Mouse (Mus musculus) layer of hippocampus, postnatal 10 days (tissue): ENCODE results near the gene Cep170. TPM values are rescaled to one million over a fixed set of nuclear protein-coding genes. Genes with fewer than 3 reads are reported as not detected.

ENCODE experiments used
- DNase-seq, 2 experiments: peaks; one replicate each; pipeline ENCODE4 v3.0.0; 2021; ENCODE audit warnings: low spot score in 2 of 2
- microRNA-seq, 2 experiments: library from miRNA; unstranded; fragments of <30 nt; microRNA quantifications; one replicate each; pipeline ENCODE4 v1.2.0; 2021
- total RNA-seq, 2 experiments: library from RNA; stranded (reverse); gene quantifications; 2 replicates each; pipeline ENCODE4 v1.2.3; 2021

Cep170 gene
- total RNA-seq, 2 experiments from 2014 or later: 152 to 164 TPM

DNA sequence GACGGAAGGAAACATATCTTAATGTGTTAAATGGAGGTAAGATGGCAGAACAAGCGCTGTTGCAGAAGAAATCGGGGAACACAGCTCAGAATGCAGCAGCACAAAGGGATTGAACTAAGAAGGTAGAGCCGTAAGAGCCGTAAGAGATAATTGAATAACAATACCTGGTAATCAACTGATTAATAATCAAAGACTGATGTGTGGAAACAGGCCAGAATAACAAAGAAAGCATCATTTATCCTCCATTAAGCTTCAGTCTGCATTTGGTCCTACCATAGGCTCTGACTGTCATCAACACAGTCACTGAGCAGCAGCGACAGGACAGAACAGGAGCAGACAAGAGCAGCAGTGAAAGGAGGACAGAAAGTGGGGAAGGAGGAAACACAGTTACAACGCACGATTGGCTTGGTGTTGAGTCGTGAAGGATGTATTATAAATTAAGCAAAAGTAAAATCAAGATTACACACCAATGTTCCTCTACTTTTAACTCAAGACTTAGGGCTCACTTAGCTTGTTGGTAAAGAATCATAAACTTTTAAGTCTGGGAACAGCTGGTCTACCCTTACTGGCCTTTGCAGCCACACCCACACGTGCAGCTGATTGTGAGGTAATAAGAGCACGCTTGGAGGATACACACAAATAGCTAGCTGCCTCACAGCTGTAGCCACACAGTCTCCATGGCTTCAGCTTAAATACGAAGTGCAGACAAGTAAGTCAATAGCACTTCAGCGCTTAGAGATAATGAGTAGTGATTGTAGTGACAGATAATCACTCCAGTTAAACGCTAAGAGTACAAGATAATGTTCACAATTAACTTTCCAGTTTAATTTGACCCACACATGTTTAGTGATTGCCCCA lies 59.8 kb downstream of the Cep170 start:
- DNase-seq: no peak

DNA sequence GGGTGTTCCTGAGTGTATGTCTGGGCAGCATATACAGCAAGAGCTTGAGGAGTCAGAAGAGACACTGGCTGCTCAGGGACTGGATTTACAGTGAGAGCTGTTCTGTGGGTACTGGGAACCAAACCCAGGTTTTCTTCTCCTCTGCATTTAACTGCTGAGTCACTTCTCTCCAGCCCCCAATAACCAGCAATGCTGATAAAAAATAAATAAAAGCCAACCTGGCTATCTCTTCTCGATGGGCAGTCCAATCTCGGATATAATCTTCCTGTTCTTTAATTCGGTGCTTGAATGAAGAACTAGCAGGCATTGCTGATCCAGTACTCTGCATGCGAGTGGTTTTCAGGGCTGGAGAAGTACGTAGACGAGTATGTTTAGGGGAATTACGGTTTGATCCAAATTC lies 64.2 kb downstream of the Cep170 start:
- DNase-seq: no peak

DNA sequence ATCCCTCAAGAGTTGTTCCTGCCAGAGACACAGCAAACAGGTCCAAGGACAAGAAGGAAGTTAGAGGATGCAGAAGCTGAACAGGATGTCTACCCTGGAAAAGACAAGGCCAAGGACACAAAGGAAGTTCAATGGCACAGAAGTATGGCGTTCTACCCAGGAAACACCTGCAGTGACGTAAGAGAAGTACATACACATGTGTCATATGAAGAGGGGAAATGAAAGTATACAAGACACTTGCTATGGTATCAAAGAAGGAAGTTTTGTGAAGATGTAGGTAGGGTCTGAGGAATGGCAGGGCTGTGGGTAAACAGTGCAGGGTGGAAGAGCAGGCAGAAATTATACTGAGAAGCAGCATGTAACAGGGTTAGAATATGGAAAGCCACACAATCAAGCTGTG lies 81.0 kb downstream of the Cep170 start:
- no peak for DNase-seq

DNA sequence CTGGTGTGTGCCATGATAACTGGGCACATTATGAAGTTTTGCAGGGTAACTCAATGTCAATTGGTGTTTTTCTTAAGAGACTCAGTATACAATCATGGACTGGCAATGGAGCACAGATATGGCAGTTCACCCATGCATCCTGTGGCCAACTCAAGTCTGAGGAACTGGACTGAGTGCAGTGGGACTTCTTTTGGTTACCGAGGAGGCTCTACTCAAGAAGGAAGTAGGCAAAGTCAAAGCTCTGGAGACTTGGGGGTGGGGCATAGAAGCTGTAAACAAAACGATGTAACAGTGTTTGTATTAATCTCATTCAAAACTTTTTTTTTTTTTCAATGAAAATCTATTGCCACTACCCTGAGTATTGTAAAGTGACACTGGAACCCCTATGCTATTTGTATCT lies 83.3 kb downstream of the Cep170 start:
- DNase-seq: no peak

DNA sequence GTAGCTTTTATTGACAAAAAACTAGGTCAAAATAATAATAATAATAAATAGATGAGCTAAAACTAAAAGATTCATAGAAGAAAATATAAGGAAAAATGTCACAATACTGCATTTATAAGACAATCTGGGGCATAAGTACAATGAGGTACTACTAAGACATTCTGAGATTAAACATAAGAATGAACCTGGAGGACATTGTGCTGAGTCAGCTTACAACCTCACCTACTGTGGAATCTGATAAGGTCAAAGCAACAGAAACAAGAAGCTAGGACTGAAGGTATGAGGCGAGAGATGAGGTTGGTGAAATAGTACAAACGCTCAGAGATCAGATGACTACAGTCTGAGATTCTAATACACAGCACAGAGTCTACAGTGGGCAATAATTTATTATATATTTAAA lies 86.5 kb downstream of the Cep170 start:
- no peak for DNase-seq

DNA sequence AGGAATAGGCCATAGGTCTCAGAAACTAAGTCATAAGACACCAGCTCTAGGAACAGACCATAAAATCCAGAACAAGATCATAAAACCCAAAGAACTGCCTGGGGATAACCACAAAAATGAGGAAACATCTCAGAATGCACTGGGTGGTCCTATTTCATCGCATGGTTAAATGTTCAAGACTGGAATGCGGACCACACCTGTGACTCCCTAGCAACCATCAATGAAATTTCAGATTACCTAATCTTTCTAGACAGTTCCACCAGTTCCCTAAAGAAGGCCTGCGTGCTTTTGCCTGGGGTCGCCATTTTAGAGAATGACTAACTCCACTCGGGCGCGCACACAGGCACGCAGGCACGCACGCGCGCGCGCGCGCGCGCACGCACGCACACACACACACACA lies 89.1 kb downstream of the Cep170 start:
- DNase-seq: no peak

DNA sequence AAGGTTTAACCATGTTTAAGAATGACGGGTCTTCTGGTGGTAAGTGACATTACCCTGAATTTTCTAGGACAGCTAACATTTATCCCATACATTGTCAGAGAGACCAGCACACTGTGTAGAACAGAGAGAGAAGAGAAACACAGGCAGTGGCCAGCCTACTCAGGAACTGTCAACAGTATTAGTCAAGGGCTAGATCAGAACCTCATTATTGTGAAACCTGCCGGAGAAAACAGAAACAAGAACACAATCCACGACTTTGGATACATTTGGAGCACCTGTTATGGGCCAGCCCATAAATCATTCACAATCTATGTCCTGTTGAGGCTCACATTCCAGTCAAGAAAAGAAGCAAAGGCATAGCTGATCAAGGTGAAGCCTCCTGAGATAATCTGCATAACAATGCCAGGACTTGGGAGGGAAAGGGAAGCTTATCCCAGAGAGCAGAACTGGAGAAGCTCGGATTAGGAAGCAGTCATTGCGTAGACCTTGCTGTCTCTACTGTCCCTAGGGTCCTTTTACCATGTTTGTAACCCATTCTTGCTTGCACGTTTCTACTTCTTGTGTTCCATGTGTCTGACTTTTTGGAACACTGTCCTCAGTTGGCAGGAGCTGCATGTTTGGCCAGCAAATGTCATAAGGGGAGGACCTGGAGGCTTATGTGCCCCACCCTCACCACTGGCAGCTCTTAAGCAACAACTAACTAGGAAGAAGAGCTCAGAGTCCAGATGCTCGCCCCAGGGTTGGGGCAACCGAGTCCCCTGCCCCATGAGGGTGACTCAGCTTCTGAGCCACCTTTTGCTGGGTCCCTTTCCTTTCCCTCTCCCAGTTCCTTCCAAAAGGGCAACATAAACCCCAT lies 89.8 kb downstream of the Cep170 start:
- DNase-seq: no peak

DNA sequence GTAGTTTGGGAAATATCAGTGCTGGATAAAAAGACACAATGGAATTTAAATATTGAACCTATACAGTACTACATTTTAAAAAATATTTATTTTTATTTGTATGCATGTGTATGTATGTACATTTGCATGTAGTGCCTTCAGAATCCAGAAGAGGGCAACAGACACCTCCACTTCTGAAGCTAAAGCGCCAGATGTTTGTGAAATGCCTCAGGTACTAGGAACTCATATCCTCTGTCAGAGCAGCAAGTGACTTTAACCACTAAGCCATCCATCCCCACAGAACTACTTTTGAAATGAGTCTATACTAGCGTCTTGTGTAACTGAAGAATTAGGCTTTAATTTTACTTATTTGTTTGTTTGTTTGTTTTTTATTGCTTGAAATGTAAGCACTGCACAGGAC lies 101.4 kb downstream of the Cep170 start:
- peak in 1 of 2 experiments; percentile 31 for DNase-seq

DNA sequence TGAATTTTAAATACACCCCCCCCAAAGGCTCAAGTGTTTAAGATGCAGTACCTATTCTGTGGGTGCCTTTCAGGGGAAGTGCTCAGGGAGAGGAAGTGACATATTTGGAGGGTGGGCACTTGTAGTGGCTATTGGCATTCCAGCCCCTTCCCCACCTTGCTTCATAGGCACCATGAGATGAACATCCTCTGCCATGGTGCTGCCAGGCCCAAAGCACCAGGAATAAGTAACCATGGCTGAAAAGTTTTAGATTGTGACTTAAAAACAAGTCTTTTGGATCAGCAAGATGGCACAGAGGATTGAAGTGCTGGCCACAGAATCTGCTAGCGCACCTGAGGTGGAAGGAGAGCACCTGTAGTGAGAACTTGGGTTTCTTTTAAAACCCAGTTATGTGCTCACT lies 113.6 kb downstream of the Cep170 start:
- no peak for DNase-seq

DNA sequence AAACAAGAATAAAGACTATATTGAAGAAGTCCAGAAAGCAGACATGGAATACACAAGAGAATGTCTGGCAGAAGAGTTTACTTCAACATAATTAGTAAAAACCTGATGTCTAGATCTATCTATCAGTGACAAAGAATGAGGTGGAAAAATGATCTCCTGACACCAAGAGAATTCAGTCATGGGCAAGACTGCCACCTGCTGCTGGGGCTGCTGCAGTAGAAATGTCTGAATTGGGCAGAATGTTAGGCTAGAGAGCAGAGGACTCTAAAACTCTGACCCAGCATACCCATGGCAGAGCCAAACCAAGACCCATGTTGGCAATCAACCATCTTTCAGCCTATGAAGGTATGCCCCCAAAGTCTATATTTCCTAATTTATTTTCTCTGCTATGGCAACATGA lies 114.1 kb downstream of the Cep170 start:
- peak; percentile 55 to 64 for DNase-seq

DNA sequence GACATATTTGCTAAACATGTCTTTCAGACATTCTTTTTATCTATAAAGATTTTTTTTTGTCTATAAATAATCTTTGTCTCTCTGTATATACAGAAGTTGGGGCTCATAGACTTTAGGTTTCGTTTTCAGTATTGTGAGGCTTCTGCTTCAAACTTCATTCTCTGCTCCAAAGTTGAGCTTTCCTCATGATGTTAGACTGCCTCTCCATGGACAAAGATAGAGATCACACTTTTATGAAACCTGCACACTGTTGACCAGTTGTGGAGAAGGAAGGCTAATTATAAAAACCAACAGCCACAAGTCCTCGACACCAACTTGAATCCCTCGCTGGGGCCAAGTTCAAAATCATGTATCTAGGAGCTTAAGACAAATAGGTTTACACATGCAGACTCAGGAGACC lies 115.2 kb downstream of the Cep170 start:
- DNase-seq: peak in 1 of 2 experiments; percentile 16

DNA sequence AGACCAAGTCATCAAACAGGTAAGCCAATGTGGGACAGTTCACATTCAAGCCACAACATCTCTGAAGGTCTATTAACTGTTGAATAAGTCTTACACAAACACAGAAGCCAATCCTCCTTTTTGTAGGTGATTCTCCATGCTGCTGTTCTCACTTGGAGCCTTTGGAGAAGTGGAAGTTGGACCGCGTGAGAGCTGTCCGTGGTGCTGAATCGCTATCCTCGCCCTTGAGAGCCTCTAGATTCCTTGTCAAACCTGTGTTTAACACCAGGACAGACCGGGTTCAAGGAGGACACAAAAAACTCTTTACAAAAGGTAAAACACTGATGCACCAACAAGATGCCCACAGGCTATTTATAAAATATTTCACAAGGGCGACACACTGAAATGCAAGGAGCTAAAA lies 116.8 kb downstream of the Cep170 start:
- peak; percentile 36 to 41 for DNase-seq

DNA sequence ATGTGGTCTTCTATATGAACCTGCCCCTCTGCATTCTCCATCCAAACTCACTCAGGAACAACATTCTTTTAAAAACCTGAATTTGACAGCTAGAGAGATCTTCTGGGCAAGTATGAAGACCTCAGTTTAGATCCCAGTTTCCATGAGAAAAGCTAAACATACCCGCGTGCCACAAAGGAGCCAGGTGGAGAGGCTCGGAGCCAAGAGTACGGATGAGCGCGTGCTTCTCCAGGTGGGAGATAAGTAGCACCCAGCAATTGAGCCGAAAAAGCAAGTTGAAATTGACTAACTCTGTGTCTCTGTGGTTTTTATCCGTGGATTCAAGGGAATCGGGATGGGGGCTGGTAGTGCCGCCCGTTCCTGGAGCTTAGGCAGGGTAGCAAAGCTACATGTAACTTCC lies 122.8 kb downstream of the Cep170 start:
- no peak for DNase-seq

DNA sequence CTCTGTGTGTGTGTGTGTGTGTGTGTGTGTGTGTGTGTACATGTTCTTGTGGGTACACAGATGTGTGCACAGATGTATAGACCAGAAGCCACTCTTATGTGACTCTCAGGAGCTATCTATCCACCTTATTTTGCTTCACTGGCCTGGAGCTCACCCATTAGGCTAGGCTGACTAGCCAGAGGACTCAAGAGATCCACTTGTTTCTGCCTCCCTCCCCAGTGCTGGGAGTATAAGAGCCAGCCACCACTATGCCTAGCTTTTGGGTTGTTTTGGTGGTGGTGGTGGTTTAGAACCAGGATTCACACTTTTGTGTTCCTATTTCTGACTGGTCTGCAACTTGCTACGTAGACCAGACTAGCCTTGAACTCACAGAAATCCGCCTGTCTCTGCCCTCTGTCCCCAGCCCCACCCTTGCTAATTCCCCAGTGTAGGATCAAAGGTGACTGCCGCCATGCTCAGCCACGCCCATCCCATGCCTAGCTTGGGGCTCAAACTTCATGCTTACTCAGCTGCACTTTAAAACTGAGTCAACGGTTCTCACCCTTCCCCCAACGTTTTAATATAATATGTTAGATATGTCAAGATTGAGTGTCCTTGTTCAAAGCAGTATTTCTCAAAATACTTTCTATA lies 125.5 kb downstream of the Cep170 start:
- DNase-seq: no peak

Small RNAs within 50 kb of the gene (microRNA-seq; reads per million reads assigned to microRNA genes)
- 380 to 445 reads per million in 2 experiments for gene Mir350

Other genes with a start within 250 kb of the Cep170 start
- 10 to 100 TPM in 1 of 2 experiments, 1 to 10 TPM in 1; 9.8 to 12.7 TPM for gene Sdccag8, start 593 bp upstream of the Cep170 start, total RNA-seq